Mouse (Mus musculus) gastrocnemius, adult 18-20 months (tissue): ENCODE results near the gene Olfr635. TPM values are rescaled to one million over a fixed set of nuclear protein-coding genes. Genes with fewer than 3 reads are reported as not detected.
"Not testable (repeated sequence)": the region's sequence is repeated elsewhere in the genome, so short reads cannot be mapped to it uniquely, and the experiment has no call there.

Experiments
- DNase-seq: peaks from one replicate; pipeline ENCODE4 v3.0.0; 2021; ENCODE audit warnings: low spot score
- long read RNA-seq, 2 experiments: library from polyadenylated mRNA; stranded (forward); transcript quantifications; one replicate each; pipeline ENCODE4 v2.0.0; 2021
- total RNA-seq, 2 experiments: library from RNA; stranded (reverse); gene quantifications; 2 replicates each; pipeline ENCODE4 v1.2.3; 2021

Olfr635 gene
- total RNA-seq, result not detected
- long read RNA-seq, experiment 1, result 0 reads
- long read RNA-seq, experiment 2, result 0 reads

DNA sequence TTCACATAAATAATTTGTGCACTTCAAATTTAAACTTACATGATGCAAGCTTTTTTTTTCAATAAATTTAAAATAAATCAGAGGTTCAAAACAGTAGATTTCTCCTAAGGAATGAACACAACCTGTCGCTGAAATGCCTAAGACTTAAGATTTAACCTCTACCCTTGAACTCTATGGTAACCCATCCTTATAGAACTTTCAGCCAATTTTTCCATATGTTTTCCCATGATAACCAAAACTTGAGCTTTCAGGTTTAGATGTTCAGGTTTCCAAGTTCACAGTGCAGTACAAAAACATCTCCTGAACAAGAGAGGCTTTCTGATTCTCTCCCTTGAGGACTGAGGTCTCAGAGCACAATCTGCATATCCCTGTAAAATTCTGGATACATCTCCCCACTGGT lies at the start of gene Olfr635:
Gene Olfr635 (plus strand): TSS at position 301 of the 400 bp plus-strand sequence.
- no peak for DNase-seq

DNA sequence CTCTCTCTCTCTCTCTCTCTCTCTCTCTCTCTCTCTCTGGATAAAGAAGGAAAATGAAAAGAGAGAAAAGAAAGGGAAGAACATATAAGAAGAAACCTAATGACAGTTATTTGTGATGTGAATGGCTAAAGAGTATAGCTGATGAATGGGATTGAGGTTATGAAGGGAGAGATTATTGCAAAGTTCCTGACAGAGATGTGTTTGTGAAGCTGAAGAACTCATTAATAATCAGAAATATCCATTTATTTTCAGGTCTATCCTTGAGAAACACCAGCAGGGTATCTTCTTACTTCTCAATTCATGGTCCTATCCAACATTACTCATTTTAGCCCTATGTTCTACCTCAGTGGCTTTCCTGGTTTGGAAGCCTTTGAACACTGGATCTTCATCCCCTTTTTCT lies 42.4 kb upstream of the Olfr635 start, which contains the start of gene Olfr631:
Gene Olfr631 (plus strand): TSS at position 301 of the 400 bp plus-strand sequence.
- no peak for DNase-seq

DNA sequence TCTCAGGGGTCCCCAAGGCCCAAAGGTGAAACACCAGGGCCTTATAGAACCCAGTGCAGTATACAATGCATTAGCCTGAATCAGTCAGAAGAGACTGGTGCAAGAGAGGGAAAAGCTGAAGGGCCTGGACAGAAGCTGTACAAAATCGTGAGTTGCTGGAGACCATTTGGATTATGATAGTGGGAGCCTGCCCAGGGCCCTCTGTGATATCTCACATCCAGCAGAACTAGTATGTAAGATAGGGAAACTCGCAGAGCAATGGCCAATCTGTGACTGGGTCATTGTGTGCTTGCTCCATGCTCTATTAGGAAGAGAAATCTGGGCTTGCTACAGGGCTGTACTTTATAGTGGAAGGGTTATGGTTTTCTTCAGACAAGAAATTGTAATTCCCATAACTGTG lies 36.7 kb upstream of the Olfr635 start, which contains the start of gene Olfr632:
Gene Olfr632 (plus strand): TSS at position 84 of the 400 bp plus-strand sequence.
- no peak for DNase-seq

DNA sequence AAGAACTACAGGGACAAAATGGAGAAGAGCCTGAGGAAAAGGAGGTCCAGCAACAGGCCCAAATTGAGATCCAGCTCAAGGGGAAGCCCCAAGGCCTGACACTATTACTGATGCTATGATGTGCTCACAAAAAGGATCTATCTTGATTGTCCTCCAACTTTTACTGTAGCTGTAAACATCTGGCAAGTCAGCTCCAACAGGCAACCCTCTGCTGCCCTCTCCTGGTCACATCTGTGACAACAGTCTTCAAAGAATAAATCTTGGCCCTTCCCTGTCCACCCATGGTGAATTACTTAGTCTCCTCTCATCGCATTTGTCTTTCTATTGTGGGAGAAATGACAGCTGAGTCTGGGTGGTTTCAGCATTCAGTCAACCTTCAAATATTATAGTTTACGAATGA lies 28.2 kb upstream of the Olfr635 start:
- no peak for DNase-seq

DNA sequence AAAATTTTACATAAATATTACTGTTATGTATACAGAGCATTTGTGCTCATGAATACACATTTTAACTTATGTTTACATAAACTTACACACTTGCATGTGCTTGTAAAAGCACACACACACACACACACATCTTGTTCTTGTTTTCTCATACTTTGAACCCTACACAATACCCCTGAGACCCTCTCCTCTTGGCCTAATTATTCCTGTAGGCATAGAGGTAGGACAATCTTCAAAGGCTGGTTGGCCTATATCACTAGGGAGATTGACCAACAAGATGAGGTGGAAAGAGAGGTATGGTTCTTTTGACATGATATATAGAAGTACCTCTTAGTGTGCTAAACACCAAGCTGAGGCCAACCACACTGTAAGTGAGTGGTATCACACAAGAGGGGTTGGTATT lies 26.8 kb upstream of the Olfr635 start, which contains the start of gene Olfr633:
Gene Olfr633 (plus strand): TSS at position 301 of the 400 bp plus-strand sequence.
- DNase-seq, result no peak

DNA sequence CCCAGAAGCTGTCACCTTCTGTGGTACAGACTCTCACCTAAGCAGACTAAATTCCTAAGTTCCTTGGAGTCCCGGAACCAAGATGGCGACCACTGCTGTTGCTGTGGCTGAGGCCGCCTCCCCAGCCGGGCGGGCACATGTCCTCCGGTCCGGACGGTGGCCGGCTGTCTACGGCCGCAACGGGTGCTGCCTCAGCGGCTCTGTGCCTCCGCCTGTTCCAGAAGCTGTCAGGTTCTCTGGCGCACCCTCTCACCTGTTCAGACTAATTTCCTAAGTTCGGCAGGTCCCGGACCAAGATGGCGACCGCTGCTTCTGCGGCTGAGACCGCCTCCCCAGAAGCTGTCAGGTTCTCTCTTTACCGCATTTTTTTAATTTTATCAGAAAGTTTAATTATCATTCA lies 4.1 kb upstream of the Olfr635 start:
- DNase-seq, result not testable (repeated sequence)

DNA sequence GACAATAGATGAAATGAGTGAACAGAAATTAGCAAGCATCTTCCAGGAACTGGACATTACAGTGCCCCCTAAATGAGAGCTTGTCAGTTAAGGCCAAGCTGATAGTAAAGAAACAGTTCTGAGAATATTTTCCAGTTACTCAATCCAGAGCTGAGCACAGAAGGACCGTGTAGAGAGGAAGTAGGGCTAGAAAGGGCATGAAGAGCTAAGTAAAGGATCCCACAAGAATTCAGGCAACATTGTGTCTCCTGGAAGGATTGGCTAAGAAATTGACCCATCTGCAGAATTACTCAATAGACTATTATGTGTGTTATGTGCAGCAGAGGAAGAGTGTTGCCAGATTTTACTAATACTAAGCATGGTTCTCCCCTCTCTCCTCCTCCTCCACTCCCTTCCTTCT lies 830 bp downstream of the Olfr635 start:
- no peak for DNase-seq

DNA sequence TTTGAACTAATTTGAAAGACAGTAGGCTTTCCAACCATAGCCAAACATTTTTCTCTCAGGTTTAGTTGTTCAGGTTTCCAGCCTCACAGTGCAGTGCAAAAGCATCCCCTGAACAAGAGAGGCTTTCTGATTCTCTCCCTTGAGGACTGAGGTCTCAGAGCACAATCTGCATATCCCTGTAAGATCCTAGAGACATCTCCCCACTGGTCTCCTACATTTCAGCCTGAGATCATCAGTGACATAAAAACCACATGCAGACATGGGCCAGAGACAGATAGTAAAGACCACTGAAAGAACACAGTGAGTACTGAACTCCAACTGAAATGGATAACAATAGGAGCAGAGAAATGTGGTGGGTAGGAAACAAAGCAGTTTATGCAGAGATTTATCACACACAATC lies 27.5 kb downstream of the Olfr635 start, which contains the start of gene Olfr638:
Gene Olfr638 (plus strand): TSS at position 301 of the 400 bp plus-strand sequence.
- no peak for DNase-seq

DNA sequence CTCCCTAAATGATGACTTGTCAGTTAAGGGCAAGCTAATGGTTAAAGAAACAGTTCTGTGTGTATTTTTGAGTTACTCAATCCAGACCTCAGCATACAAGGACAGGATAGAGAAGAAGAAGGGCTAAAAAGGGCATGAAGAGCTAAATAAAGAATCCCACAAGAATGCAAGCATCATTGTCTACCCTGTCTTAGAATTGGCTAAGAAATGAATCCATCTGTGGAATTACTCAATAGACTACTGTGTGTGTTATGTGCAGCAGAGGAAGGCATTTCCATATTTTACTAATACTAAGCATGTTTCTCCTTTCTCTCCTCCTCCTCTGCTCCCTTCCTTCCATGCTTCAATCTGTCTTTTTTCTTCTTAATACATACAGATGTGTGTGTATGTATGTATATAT lies 28.2 kb downstream of the Olfr635 start:
- no peak for DNase-seq

DNA sequence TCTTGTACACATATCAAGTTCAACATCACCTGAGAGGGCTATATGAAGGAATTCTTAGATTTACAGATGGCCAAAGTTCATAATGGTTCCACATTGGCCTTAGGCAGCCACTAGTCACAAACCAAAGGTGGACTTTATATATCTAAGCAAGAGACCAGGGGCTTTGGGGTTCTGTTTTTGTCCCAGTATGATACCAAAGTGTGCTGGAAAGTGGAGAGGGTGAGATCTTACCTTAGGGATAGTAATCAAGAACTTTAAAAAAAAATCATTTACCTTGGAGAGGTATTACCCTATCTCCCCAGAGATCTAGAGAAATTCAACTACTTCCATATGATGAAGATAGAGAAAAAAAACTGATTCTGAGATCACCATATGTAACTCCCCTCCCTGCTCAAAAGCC lies 46.3 kb downstream of the Olfr635 start, which contains the start of gene Olfr639:
Gene Olfr639 (minus strand): TSS at position 101 of the 400 bp plus-strand sequence.
- DNase-seq, result no peak

DNA sequence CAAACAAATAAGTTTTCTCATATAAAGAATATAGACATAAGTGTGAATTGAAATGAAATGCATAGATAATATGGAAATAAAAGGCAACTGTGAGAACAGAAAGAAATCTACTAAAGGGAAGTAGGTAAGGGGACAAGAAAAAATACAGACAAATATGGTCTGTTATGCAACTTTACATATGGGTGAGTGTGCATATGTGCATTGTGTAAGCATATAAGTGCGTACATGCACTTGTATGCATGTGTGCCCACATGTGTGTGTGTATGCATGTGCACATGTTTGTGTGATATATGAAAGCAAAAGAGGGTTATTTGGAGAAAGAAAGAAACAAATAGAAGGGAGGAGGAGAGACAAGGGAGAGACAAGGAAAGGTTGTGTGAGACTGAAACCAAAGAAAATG lies 48.0 kb downstream of the Olfr635 start:
- DNase-seq, result no peak

DNA sequence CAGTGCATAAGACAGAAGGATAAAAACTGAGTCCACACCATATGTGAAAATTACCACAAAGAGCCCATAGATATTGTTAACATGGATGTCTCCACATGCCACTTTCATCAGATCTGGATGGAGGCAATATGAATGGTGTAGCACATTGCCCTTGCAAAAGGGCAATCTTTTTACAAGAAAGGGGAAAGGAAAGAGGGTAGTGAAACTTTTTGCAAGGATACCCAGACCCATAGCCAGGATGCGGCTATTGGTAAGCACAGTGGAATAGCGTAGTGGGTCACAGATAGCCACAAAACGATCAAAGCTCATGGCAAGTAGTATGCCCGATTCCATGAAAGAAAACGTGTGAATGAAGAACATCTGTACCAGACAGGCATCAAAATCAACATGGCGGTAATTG lies 50.7 kb downstream of the Olfr635 start:
- DNase-seq, result no peak

DNA sequence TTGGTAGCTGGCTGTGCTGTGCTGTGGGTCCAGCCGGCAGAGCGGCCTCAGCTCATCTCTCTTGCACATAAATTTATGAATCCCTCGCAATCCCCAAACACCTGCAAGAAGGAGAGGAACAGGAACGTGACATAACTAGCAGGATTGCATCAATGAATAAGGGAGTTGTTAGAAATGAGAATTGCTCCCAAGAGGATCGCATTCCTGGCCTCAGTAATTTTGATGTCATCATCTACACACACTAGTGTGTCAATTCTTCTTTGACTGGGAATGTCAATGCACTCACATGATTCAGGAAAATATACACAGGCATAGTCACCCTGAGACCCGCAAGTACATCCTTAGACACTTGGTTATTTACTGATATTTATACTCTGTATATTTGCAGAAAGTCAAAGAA lies 54.5 kb downstream of the Olfr635 start, which contains the start of gene Olfr640:
Gene Olfr640 (minus strand): TSS at position 101 of the 400 bp plus-strand sequence.
- no peak for DNase-seq

DNA sequence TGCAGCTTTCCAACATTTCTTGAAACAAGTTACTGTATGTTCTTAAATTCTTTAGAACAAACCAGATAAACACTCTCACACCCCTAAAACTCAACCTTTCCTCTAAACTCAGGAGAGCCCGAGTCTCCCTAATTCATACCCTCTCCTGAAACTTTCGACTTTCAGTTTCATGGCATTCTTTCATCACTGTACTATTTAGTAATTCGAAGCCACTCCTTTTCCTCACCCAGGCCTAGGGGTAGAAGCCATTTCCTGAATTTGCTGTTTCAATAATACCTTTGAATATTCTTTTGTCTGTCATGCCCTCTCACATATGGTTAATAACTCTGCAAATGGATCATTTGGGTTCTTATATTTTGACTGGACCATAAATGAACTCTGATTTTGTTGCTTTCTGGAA lies 56.0 kb downstream of the Olfr635 start:
- DNase-seq, result no peak

DNA sequence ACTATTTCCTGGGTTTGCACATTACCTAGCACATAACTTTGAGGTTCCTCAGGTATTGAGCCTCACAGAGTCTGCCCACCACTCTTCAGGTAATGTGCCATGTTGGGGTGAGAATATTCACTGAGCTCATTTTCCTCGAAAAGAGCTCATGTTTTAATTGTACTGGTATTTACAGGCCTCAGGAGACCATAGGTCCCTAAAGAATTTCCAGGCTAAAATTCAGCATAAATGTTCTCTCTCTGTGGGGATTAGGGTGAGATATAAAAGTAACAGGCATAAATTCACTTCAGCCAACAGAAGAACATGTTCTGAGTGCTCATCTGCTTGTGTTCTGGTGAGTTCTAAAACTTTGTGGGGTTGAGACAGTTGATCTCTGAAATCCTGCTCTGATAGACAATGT lies 64.2 kb downstream of the Olfr635 start, which contains the start of gene Olfr641:
Gene Olfr641 (plus strand): TSS at position 301 of the 400 bp plus-strand sequence.
- DNase-seq, result no peak

Other genes with a start within 250 kb of the Olfr635 start
- gene Olfr628, start 240.8 kb upstream of the Olfr635 start, total RNA-seq, result not detected
- not detected for gene Olfr629, start 226.2 kb upstream of the Olfr635 start, total RNA-seq
- gene Olfr630, start 213.8 kb upstream of the Olfr635 start, total RNA-seq, result not detected
- not detected for gene Olfr69, start 199.6 kb upstream of the Olfr635 start, total RNA-seq
- not detected for gene Olfr68, start 191.5 kb upstream of the Olfr635 start, total RNA-seq
- not detected for gene Olfr67, start 179.3 kb upstream of the Olfr635 start, total RNA-seq
- 10 to 100 TPM; 28.0 to 32.7 TPM for gene Hbb-bt, start 157.2 kb upstream of the Olfr635 start, total RNA-seq
- gene Hbb-bs, start 143.1 kb upstream of the Olfr635 start, total RNA-seq, result 100 to 1,000 TPM; 317 to 407 TPM
- gene Hbb-bh2, start 130.6 kb upstream of the Olfr635 start, total RNA-seq, result not detected
- gene Hbb-bh1, start 128.0 kb upstream of the Olfr635 start, total RNA-seq, result not detected
- gene Hbb-y, start 117.9 kb upstream of the Olfr635 start, total RNA-seq, result not detected
- gene Olfr66, start 84.9 kb upstream of the Olfr635 start, total RNA-seq, result not detected
- gene Olfr64, start 76.7 kb upstream of the Olfr635 start, total RNA-seq, result not detected
- gene Olfr65, start 67.7 kb upstream of the Olfr635 start, total RNA-seq, result not detected
- not detected for gene Olfr631, start 42.3 kb upstream of the Olfr635 start, total RNA-seq
- gene Olfr632, start 36.8 kb upstream of the Olfr635 start, total RNA-seq, result not detected
- not detected for gene Olfr633, start 26.7 kb upstream of the Olfr635 start, total RNA-seq
- gene Olfr638, start 27.6 kb downstream of the Olfr635 start, total RNA-seq, result not detected
- gene Olfr639, start 46.2 kb downstream of the Olfr635 start, total RNA-seq, result under 1 TPM in 1 of 2 experiments, not detected in 1; 0.05 TPM
- not detected for gene Olfr640, start 54.4 kb downstream of the Olfr635 start, total RNA-seq
- gene Olfr641, start 64.3 kb downstream of the Olfr635 start, total RNA-seq, result not detected
- not detected for gene Olfr642, start 81.5 kb downstream of the Olfr635 start, total RNA-seq
- not detected for gene 4930516K23Rik, start 90.3 kb downstream of the Olfr635 start, total RNA-seq
- gene Olfr644, start 100.7 kb downstream of the Olfr635 start, total RNA-seq, result not detected
- gene Olfr645, start 114.3 kb downstream of the Olfr635 start, total RNA-seq, result not detected
- not detected for gene Olfr646, start 133.7 kb downstream of the Olfr635 start, total RNA-seq
- gene Ubqln5, start 158.7 kb downstream of the Olfr635 start, total RNA-seq, result not detected
- gene Olfr643, start 166.3 kb downstream of the Olfr635 start, total RNA-seq, result not detected
- not detected for gene Ubqln3, start 172.1 kb downstream of the Olfr635 start, total RNA-seq
- not detected for gene Ubqlnl, start 179.4 kb downstream of the Olfr635 start, total RNA-seq
- gene Olfm5, start 193.7 kb downstream of the Olfr635 start, total RNA-seq, result not detected
- not detected for gene Olfr648, start 212.2 kb downstream of the Olfr635 start, total RNA-seq
- gene Olfr649, start 224.8 kb downstream of the Olfr635 start, total RNA-seq, result not detected
- gene Trim6, start 247.6 kb downstream of the Olfr635 start, total RNA-seq, result under 1 TPM in 1 of 2 experiments, not detected in 1; 0.09 TPM